Comparison of ENCODE assay signal across 9 mouse cellular contexts in the genomic region with DNA sequence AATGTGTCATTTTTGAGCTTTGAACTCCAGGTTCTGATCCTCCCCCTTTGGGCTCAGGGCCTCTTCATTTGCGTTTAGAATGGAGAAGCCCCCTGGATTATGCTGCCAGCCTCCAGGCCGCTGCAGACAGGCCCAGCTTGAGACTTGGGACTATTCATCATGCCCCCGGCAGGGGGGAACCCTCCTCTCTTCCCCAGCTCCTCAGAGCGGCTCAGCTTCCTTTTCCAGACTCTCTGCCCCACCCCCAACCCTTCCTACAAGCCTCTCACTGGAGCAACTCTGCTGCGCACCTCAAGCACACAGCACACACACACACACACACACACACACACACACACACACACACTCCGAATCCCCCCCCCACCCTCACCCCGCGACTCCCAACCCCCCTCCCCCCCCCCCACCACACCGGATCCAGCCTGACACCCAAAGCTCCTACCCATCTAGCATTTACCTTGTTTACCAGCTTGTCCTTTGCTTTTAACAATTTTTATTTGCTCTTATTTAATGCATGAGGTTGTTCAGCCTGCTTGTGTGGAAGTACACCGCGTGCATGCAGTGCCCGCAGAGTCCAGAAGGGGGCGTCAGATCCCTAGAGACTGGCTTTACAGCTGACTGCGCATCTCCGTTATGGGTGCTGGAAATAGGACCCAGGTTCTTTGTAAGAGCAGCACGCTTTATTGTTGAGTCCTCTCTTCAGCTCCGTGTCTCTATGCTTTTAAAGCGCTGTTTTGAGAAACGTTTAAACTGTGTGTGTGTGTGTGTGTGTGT. TPM values are rescaled to one million over a fixed set of nuclear protein-coding genes. Genes with fewer than 3 reads are reported as not detected.
DNase-seq lines count a peak whose midpoint lies in the region; ATAC-seq lines count a peak whose summit lies in the region.
"Had no signal": no experiment of that assay in that cellular context is flagged by ENCODE, and none has a peak within 500 bp of the region (broad histone marks: within the 10 kb centered on the region; RNA-seq: fewer than 3 reads in every experiment).

No protein-coding gene starts in this region.

- H3K27me3 ChIP-seq in embryonic facial prominence, embryonic 10.5 days (replicated peaks; ENCODE audit: low read depth, poor library complexity, severe bottlenecking): no peaks in the 10 kb centered on the region; the same call in 1 of the 2 replicates
- H3K27me3 ChIP-seq in hindbrain, embryonic 16.5 days (replicated peaks; ENCODE audit: control insufficient read depth, insufficient read depth, low read length): no peaks in the 10 kb centered on the region
- no peaks in the 10 kb centered on the region for H3K27me3 ChIP-seq in neural tube, embryonic 15.5 days (replicated peaks)

- no peak overlapping the region for H3K9ac ChIP-seq in hindbrain, embryonic 16.5 days (ENCODE audit: low read depth, low read length)
- H3K9ac ChIP-seq in neural tube, embryonic 15.5 days (replicated peaks): no peak overlapping the region

- ATAC-seq in hindbrain, embryonic 16.5 days: peak; percentile 71; the same call in 1 of the 2 replicates
- peak; percentile 28; the same call in 1 of the 2 replicates for ATAC-seq in neural tube, embryonic 15.5 days (ENCODE audit: low FRiP score)
- ATAC-seq in frontal cortex, adult (ENCODE audit: low TSS enrichment): no peak

- peak overlapping the region; percentile 54 for H3K27ac ChIP-seq in embryonic facial prominence, embryonic 10.5 days (replicated peaks)
- no peak overlapping the region for H3K27ac ChIP-seq in hindbrain, embryonic 16.5 days (ENCODE audit: low read depth, low read length)
- no peak overlapping the region for H3K27ac ChIP-seq in neural tube, embryonic 15.5 days (replicated peaks)

- H3K4me3 ChIP-seq in embryonic facial prominence, embryonic 10.5 days: peak overlapping the region; percentile 39
- H3K4me3 ChIP-seq in hindbrain, embryonic 16.5 days (ENCODE audit: low read length): no peak overlapping the region
- H3K4me3 ChIP-seq in neural tube, embryonic 15.5 days (replicated peaks): no peak overlapping the region

- peak overlapping the region; percentile 45 for H3K4me2 ChIP-seq in hindbrain, embryonic 16.5 days (ENCODE audit: low read length)
- peak overlapping the region; percentile 22 for H3K4me2 ChIP-seq in neural tube, embryonic 15.5 days

- peak; percentile 31 to 32 for DNase-seq in left cerebral cortex, postnatal 14 days (ENCODE audit: low spot score in 2 of 2)
- no peak for DNase-seq in left cerebral cortex, postnatal 36 days (ENCODE audit: low spot score in 2 of 2)
- peak; percentile 76 for DNase-seq in embryonic facial prominence, embryonic 10.5 days (ENCODE audit: low spot score)
- DNase-seq in thymus, postnatal 14 days: no peak
- no peak for DNase-seq in heart, adult 8-10 months (ENCODE audit: low spot score)

- intact Hi-C loops in left cerebral cortex, postnatal 14 days (cut with DNase I): no loop called here
- intact Hi-C loops in left cerebral cortex, postnatal 36 days (cut with DNase I): no loop called here

- 36% methylated on average over 19 of the region's 19 CpGs for WGBS in embryonic facial prominence, embryonic 10.5 days
- 31% methylated on average over 19 of the region's 19 CpGs for WGBS in hindbrain, embryonic 16.5 days
- WGBS in neural tube, embryonic 15.5 days: 39% methylated on average over 16 of the region's 19 CpGs

- no peaks in the 10 kb centered on the region for H3K9me3 ChIP-seq in embryonic facial prominence, embryonic 10.5 days
- H3K9me3 ChIP-seq in hindbrain, embryonic 16.5 days (ENCODE audit: control insufficient read depth, low read length): no peaks in the 10 kb centered on the region
- H3K9me3 ChIP-seq in neural tube, embryonic 15.5 days (replicated peaks): no peaks in the 10 kb centered on the region

- H3K36me3 ChIP-seq in embryonic facial prominence, embryonic 10.5 days (replicated peaks): no peaks in the 10 kb centered on the region
- H3K36me3 ChIP-seq in hindbrain, embryonic 16.5 days (ENCODE audit: control insufficient read depth, insufficient read depth, low read length): no peaks in the 10 kb centered on the region
- no peaks in the 10 kb centered on the region for H3K36me3 ChIP-seq in neural tube, embryonic 15.5 days

- H3K4me1 ChIP-seq in embryonic facial prominence, embryonic 10.5 days: peaks cover 19% of the 10 kb centered on the region
- peaks cover 5% of the 10 kb centered on the region for H3K4me1 ChIP-seq in hindbrain, embryonic 16.5 days (ENCODE audit: control insufficient read depth, insufficient read depth, low read depth, low read length)
- peaks cover 7% of the 10 kb centered on the region for H3K4me1 ChIP-seq in neural tube, embryonic 15.5 days

RNA-seq across cellular contexts. Expression of a gene that starts 2.0 kb away (rescaled TPM):
- total RNA-seq in left cerebral cortex, postnatal 14 days (2021): under 1 TPM in 1 of 2 experiments, not detected in 1; 0.13 TPM
- under 1 TPM in 1 of 2 experiments, not detected in 1; 0.17 TPM for total RNA-seq in left cerebral cortex, postnatal 36 days (2021)
- 0.06 TPM in 1 of 2 replicates, not detected in the other for polyA plus RNA-seq in embryonic facial prominence, embryonic 10.5 days (2016; fragmentation: Nextera tagmentation; extraction: Ambion mirVana)
- 0.47 and 0.53 TPM in 2 replicates for polyA plus RNA-seq in hindbrain, embryonic 16.5 days (2015; fragmentation: Nextera tagmentation; extraction: Ambion mirVana)
- polyA plus RNA-seq in neural tube, embryonic 15.5 days (2015; fragmentation: Nextera tagmentation; extraction: Ambion mirVana): 0.31 and 0.33 TPM in 2 replicates
- total RNA-seq in heart, adult 8-10 months (2022): not detected
- polyA plus RNA-seq: heart, embryonic 14.5 days had no signal

Comparison
In these comparisons a context has a peak if more than half of its experiments do, and no peak if none do; other contexts are left out.
1. DNase-seq: peak in left cerebral cortex, postnatal 14 days (2 of 2) and embryonic facial prominence, embryonic 10.5 days (single experiment); none in left cerebral cortex, postnatal 36 days (0 of 2), thymus, postnatal 14 days (single experiment) and heart, adult 8-10 months (single experiment).